In genomic region chr12:98747380-98747753, GRCm38 (mm10) we compare ENCODE assay signal across 8 mouse cellular contexts. TPM values are rescaled to one million over a fixed set of nuclear protein-coding genes. Genes with fewer than 3 reads are reported as not detected.
A peak's percentile ranks its signal among the peaks of the same experiment; 100 is the strongest.
DNase-seq lines count a peak whose midpoint lies in the region; ATAC-seq lines count a peak whose summit lies in the region.

No protein-coding gene starts in this region.

- DNase-seq in frontal cortex, postnatal 10 days (ENCODE audit: low spot score in 2 of 2), result no peak
- DNase-seq in 3T3-L1 (ENCODE audit: low read depth, low spot score), result peak; percentile 32
- no peak for DNase-seq in hindbrain, embryonic 14.5 days (ENCODE audit: low spot score)
- peak; percentile 27 for DNase-seq in mesoderm, embryonic 11.5 days (ENCODE audit: low read depth, low spot score)
- DNase-seq in urinary bladder, postnatal 4 days (ENCODE audit: low spot score in 2 of 2), result no peak
- DNase-seq in ovary, adult 18-20 months (ENCODE audit: low spot score), result no peak

- peak overlapping the region; percentile 89 for H3K9ac ChIP-seq in hindbrain, embryonic 14.5 days

- H3K27me3 ChIP-seq in hindbrain, embryonic 14.5 days (ENCODE audit: control insufficient read depth, insufficient read depth, low read length), result no peaks in the 10 kb centered on the region

- no peaks in the 10 kb centered on the region for H3K36me3 ChIP-seq in hindbrain, embryonic 14.5 days (replicated peaks; ENCODE audit: control insufficient read depth, insufficient read depth)

- ATAC-seq in frontal cortex, adult (ENCODE audit: low TSS enrichment), result 0 out of 2 replicates have a peak, but pooled peaks have one; percentile 31
- ATAC-seq in hindbrain, embryonic 14.5 days (ENCODE audit: low FRiP score), result peak; percentile 54

- H3K4me1 ChIP-seq in brown adipose tissue, adult 24 weeks (ENCODE audit: control insufficient read depth, insufficient read depth, insufficient read length, low read length), result peaks cover 4% of the 10 kb centered on the region; the same call in 1 of the 2 replicates
- H3K4me1 ChIP-seq in hindbrain, embryonic 14.5 days (replicated peaks; ENCODE audit: control insufficient read depth, insufficient read depth, low read length), result peaks cover 21% of the 10 kb centered on the region

- H3K9me3 ChIP-seq in hindbrain, embryonic 14.5 days (ENCODE audit: control insufficient read depth, low read length), result no peaks in the 10 kb centered on the region

- H3K4me2 ChIP-seq in hindbrain, embryonic 14.5 days (replicated peaks), result peak overlapping the region; percentile 60

- no peak overlapping the region for H3K27ac ChIP-seq in brown adipose tissue, adult 24 weeks (replicated peaks; ENCODE audit: low read depth, low read length)
- H3K27ac ChIP-seq in hindbrain, embryonic 14.5 days, result peak overlapping the region; percentile 90

- peak overlapping the region; percentile 75 for H3K4me3 ChIP-seq in brown adipose tissue, adult 24 weeks (ENCODE audit: insufficient read depth, low read depth, low read length)
- H3K4me3 ChIP-seq in hindbrain, embryonic 14.5 days (replicated peaks; ENCODE audit: low read length), result peak overlapping the region; percentile 85

- 1% methylated on average over 11 of the region's 14 CpGs for WGBS in hindbrain, embryonic 14.5 days

RNA-seq across cellular contexts. Expression of gene Zc3h14, which starts 0.6 kb away (rescaled TPM):
- 70.6 and 77.7 TPM in 2 replicates for polyA plus RNA-seq in brown adipose tissue, adult 24 weeks (2012; ENCODE audit: insufficient read depth, insufficient read length, missing spikeins)
- polyA plus RNA-seq in hindbrain, embryonic 14.5 days (2014; fragmentation: Nextera tagmentation; extraction: Ambion mirVana), result 120 and 123 TPM in 2 replicates

RNA-seq across cellular contexts. Expression of gene Ptpn21, which starts 10.2 kb away (rescaled TPM):
- polyA plus RNA-seq in brown adipose tissue, adult 24 weeks (2012; ENCODE audit: insufficient read depth, insufficient read length, missing spikeins), result 7.5 and 8.6 TPM in 2 replicates
- polyA plus RNA-seq in hindbrain, embryonic 14.5 days (2014; fragmentation: Nextera tagmentation; extraction: Ambion mirVana), result 2.9 and 4.9 TPM in 2 replicates

Comparison
In these comparisons a context has a peak if more than half of its experiments do, and no peak if none do; other contexts are left out.
1. DNase-seq: peak in 3T3-L1 (single experiment) and mesoderm, embryonic 11.5 days (single experiment); none in frontal cortex, postnatal 10 days (0 of 2), hindbrain, embryonic 14.5 days (single experiment), urinary bladder, postnatal 4 days (0 of 2) and ovary, adult 18-20 months (single experiment).